Mouse (Mus musculus) midbrain, embryonic 12.5 days (tissue): ENCODE measurements around the gene Gm9040. TPM values are rescaled to one million over a fixed set of nuclear protein-coding genes. Genes with fewer than 3 reads are reported as not detected.
"Not testable (repeated sequence)": the region's sequence is repeated elsewhere in the genome, so short reads cannot be mapped to it uniquely, and the experiment has no call there.

Experiments
- ATAC-seq: fragments of 200-750 bp; cut with Nextera tagmentation; 2 replicates; pipeline ENCODE4 v1.8.0; 2017; ENCODE audit warnings: low read depth, moderate TSS enrichment, moderate library complexity; ENCODE audit not compliant: low FRiP score
- H3K27ac ChIP-seq: fragments of 300-500 bp; sonication (generic); replicated peaks from 2 replicates; pipeline ENCODE4 v1.5.1; 2016; ENCODE audit warnings: mild to moderate bottlenecking
- H3K27me3 ChIP-seq: fragments of 300-500 bp; sonication (generic); 2 replicates; pipeline ENCODE4 v1.6.1; 2016; ENCODE audit warnings: mild to moderate bottlenecking
- H3K36me3 ChIP-seq: fragments of 300-500 bp; sonication (generic); 2 replicates; pipeline ENCODE4 v1.6.1; 2016
- H3K4me1 ChIP-seq: fragments of 300-500 bp; sonication (generic); 2 replicates; pipeline ENCODE4 v1.6.1; 2016
- H3K4me2 ChIP-seq: fragments of 300-500 bp; sonication (generic); replicated peaks from 2 replicates; pipeline ENCODE4 v1.6.1; 2016; ENCODE audit warnings: mild to moderate bottlenecking, moderate library complexity
- H3K4me3 ChIP-seq: fragments of 300-500 bp; sonication (generic); 2 replicates; pipeline ENCODE4 v1.5.1; 2016; ENCODE audit warnings: mild to moderate bottlenecking
- H3K9ac ChIP-seq: fragments of 300-500 bp; sonication (generic); replicated peaks from 2 replicates; pipeline ENCODE4 v1.6.1; 2016; ENCODE audit warnings: mild to moderate bottlenecking, moderate library complexity
- H3K9me3 ChIP-seq: fragments of 300-500 bp; sonication (generic); 2 replicates; pipeline ENCODE4 v1.6.1; 2016; ENCODE audit warnings: mild to moderate bottlenecking
- whole genome bisulfite sequencing: fragments of 180-500 bp; shearing (Covaris S2); methylation state at CpG from one replicate; pipeline ENCODE4 v1.1.7; 2016; 5-methylcytosine and 5-hydroxymethylcytosine counted together
- polyA plus RNA-seq: library from polyadenylated mRNA; unstranded; fragments of >200 nt; fragmentation: Nextera tagmentation; extraction: Ambion mirVana; gene quantifications from 2 replicates; pipeline ENCODE4 v1.2.1, GENCODE M21; 2016

Gm9040 gene
- polyA plus RNA-seq, 1 experiment from 2014 or later, result not detected

DNA sequence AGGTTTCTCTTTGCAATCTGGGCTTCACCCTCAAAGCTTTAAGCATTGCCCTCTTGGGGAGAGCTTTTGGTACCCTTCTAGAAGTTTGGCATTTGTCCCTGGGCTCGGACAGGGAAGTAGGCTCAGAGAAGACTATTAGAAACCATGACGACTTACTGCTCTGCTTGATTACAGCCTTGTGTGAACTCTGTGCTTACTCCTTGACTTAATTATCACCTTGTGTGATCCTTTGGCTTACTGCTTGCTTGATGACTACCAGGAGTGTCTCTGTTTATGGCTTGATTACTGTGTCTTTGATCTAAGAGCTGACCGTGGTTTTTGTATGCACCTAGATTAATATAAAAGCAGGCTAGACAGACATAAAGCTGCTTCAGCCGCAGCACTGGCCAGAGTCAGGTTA, 48.7 kb downstream of the Gm9040 start:
- not testable (repeated sequence) for H3K27ac ChIP-seq, H3K4me3 ChIP-seq, H3K36me3 ChIP-seq, H3K27me3 ChIP-seq, H3K4me1 ChIP-seq, H3K4me2 ChIP-seq, H3K9ac ChIP-seq, ATAC-seq, H3K9me3 ChIP-seq
- no CpG with 5 or more reads among the region's 4 CpGs for WGBS

Other genes starting within 250 kb of the Gm9040 start
- gene Mdm1, start 185.2 kb downstream of the Gm9040 start, polyA plus RNA-seq, result 64.9 and 66.8 TPM in 2 replicates
- gene Il22, start 122.0 kb downstream of the Gm9040 start, polyA plus RNA-seq, result 0.17 TPM in 1 of 2 replicates, not detected in the other
- gene Gm32717, start 86.2 kb downstream of the Gm9040 start, polyA plus RNA-seq, result not detected in 2 replicates
- gene Gm32802, start 68.3 kb downstream of the Gm9040 start, polyA plus RNA-seq, result not detected in 2 replicates
- not detected in 2 replicates for gene Iltifb, start 31.9 kb downstream of the Gm9040 start, polyA plus RNA-seq
- gene Gm9044, start 5.4 kb upstream of the Gm9040 start, polyA plus RNA-seq, result not detected in 2 replicates
- not detected in 2 replicates for gene Gm9045, start 10.9 kb upstream of the Gm9040 start, polyA plus RNA-seq
- not detected in 2 replicates for gene Gm9046, start 16.3 kb upstream of the Gm9040 start, polyA plus RNA-seq
- not detected in 2 replicates for gene Gm9048, start 21.7 kb upstream of the Gm9040 start, polyA plus RNA-seq
- gene Gm9049, start 27.1 kb upstream of the Gm9040 start, polyA plus RNA-seq, result not detected in 2 replicates
- gene Ifng, start 114.1 kb upstream of the Gm9040 start, polyA plus RNA-seq, result not detected in 2 replicates